Mouse (Mus musculus) right cerebral cortex, adult 2 months (tissue): ENCODE measurements at regions not wholly inside any gene's neighbourhood (a gene's known extent, or its start where the extent isn't known, plus 50 kb on each side); places are given as distances from the start of the nearest gene placed in this dataset.

Experiments used
- DNase-seq, 2 experiments: peaks; one replicate each; pipeline ENCODE4 v3.0.0; 2021 to 2022; ENCODE audit warnings: low spot score in 2 of 2

- no peak for DNase-seq
Observed at GRCm38 (mm10) chr14:76681581-76682377, 125.1 kb upstream of the Serp2 start.

GRCm38 (mm10) chr14:76678512-76679134 is 121.9 kb upstream of the Serp2 start:
- no peak for DNase-seq

- no peak for DNase-seq
Observed at GRCm38 (mm10) chr14:76674949-76675348, 118.3 kb upstream of the Serp2 start.

GRCm38 (mm10) chr14:76673671-76674331 is 117.1 kb upstream of the Serp2 start:
- no peak for DNase-seq

- no peak for DNase-seq
Observed at GRCm38 (mm10) chr14:76672899-76673298, 116.2 kb upstream of the Serp2 start.

- no peak for DNase-seq
Observed at GRCm38 (mm10) chr14:76672442-76672841, 115.8 kb upstream of the Serp2 start.

GRCm38 (mm10) chr14:76671023-76671422 is 114.3 kb upstream of the Serp2 start:
- no peak for DNase-seq

- no peak for DNase-seq
Observed at GRCm38 (mm10) chr14:76665754-76666371, 109.2 kb upstream of the Serp2 start.

GRCm38 (mm10) chr14:76664586-76665508 is 108.2 kb upstream of the Serp2 start:
- no peak for DNase-seq

GRCm38 (mm10) chr14:76663816-76664215 is 107.1 kb upstream of the Serp2 start:
- DNase-seq, result no peak

GRCm38 (mm10) chr14:76662871-76663270 is 106.2 kb upstream of the Serp2 start:
- DNase-seq, result no peak

GRCm38 (mm10) chr14:76660906-76661305 is 104.2 kb upstream of the Serp2 start:
- no peak for DNase-seq

GRCm38 (mm10) chr14:76658952-76659502 is 102.3 kb upstream of the Serp2 start:
- DNase-seq, result peak; percentile 13 to 46

- peak; percentile 31 to 54 for DNase-seq
Observed at GRCm38 (mm10) chr14:76657784-76658610, 101.3 kb upstream of the Serp2 start.

GRCm38 (mm10) chr14:76657375-76657774 is 100.7 kb upstream of the Serp2 start:
- no peak for DNase-seq

- DNase-seq, result peak in 1 of 2 experiments; percentile 37
Observed at GRCm38 (mm10) chr14:76652356-76653126, 95.9 kb upstream of the Serp2 start.

- DNase-seq, result peak; percentile 64 to 68
Observed at GRCm38 (mm10) chr14:76651096-76651495, 94.4 kb upstream of the Serp2 start.

GRCm38 (mm10) chr14:76649927-76650326 is 93.2 kb upstream of the Serp2 start:
- no peak for DNase-seq

- DNase-seq, result no peak
Observed at GRCm38 (mm10) chr14:76644716-76645115, 88.0 kb upstream of the Serp2 start.
